Mouse (Mus musculus) kidney, adult 2 months (tissue): ENCODE results near the gene Nob1.

Experiments
- CTCF ChIP-seq: fragments of 200-500 bp; conservative IDR thresholded peaks from 2 replicates; pipeline ENCODE4 v1.5.1; 2011; ENCODE audit warnings: low read depth, mild to moderate bottlenecking, control low read depth, low read length, moderate library complexity, mixed read lengths; ENCODE audit not compliant: insufficient read depth, insufficient read length
- POLR2A ChIP-seq: fragments of 200-500 bp; IDR thresholded peaks from one replicate; pipeline ENCODE4 v1.6.1; 2011; ENCODE audit warnings: low read depth, low read length, control low read depth

DNA sequence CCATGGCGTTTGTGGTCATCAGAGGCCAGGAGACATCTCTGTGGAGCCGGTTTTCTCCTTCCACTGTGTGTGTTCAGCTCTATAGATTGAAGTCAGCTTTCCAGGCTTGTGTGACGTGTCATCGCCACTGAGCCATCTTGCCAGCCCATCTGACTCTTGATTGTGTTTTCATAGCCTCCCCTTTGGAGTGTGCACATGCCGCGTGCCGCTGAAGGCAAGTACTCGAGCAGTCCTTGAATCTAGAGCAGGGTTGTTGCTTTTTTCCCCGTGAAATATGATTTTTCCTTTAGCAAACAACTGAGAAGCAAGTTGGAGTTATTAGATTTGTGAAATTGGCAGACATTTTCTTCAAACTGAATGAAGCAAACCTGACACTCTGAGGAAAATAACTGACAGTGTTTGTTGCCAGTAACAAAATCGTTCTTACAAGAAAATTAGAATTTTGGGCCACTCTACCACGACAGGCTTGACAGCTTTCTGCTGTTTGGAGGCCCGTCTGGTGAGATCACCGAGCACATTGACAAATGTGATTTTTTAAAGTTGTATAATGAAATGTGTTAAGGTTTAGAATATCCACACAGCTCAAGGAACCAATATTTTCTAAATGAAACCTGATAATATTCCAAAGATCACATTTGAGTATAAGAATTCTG is 26.7 kb upstream of the Nob1 start:
- TF ChIP-seq CTCF (no peak), POLR2A (no peak)
